9 mouse cellular contexts compared by ENCODE assay signal in the genomic region with DNA sequence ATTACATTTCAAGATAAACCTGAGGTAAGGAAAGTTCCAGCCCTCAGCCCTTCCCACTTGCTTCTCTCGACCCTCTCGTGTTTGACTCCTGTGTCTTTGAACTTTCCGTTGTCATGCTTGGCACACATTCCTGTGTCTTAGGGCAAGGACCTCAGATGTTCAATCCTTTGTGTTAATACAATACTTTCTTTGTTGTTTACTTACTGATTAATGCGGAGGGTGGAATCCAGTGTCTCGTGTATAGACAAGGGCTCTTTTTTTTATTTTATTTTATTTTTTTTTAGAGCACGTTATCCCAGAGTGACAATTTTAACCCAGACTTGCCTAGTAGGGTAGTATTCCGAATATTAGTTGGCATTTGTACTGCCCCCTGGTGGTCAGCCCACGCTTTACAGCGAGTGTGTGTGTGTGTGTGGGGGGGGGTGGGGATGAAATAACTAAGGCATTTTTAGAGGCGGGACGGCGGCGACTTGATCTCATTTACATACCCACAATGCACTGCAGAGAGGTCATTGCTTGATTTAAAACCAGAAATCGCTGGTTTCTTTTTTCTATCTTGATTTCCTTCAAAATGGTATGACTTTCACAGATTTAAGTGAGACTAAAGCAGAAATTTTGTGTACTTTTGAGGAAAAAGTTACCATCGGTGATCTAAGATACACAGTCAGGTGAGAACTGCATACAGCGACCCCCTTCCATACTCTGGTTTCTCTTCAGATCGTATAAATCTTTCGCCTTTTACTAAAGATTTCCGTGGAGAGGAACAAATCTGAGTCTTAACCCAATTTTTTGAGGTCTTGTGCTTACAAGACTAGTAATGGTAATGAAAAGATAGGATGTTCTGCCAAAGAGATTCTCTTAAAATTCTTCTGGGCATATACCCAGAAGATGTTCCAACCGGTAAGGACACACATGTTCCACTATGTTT. TPM values are rescaled to one million over a fixed set of nuclear protein-coding genes. Genes with fewer than 3 reads are reported as not detected.
DNase-seq lines count a peak whose midpoint lies in the region; ATAC-seq and TF ChIP-seq lines count a peak whose summit lies in the region.
"Had no signal": no experiment of that assay in that cellular context is flagged by ENCODE, and none has a peak within 500 bp of the region (broad histone marks: within the 10 kb centered on the region; RNA-seq: fewer than 3 reads in every experiment).

No protein-coding gene starts in this region.

- no peak overlapping the region for H3K9ac ChIP-seq in embryonic facial prominence, embryonic 15.5 days
- H3K9ac ChIP-seq: neural tube, embryonic 13.5 days had no signal

- WGBS in embryonic facial prominence, embryonic 15.5 days, result 4% methylated on average over 20 of the region's 20 CpGs

- H3K4me1 ChIP-seq in G1E (ENCODE audit: insufficient read depth, low read depth, low read length), result no peaks in the 10 kb centered on the region; the same call in 1 of the 2 replicates
- no peaks in the 10 kb centered on the region for H3K4me1 ChIP-seq in embryonic facial prominence, embryonic 15.5 days
- H3K4me1 ChIP-seq: neural tube, embryonic 13.5 days had no signal

- TF ChIP-seq CTCF in G1E (IDR thresholded peaks at IDR 0.05; ENCODE audit: low read depth, low read length), result peak; percentile 61

- H3K27ac ChIP-seq in embryonic facial prominence, embryonic 15.5 days (replicated peaks), result no peak overlapping the region
- H3K27ac ChIP-seq: neural tube, embryonic 13.5 days had no signal

- no peak overlapping the region for H3K4me3 ChIP-seq in G1E (ENCODE audit: low read depth, low read length)
- no peak overlapping the region for H3K4me3 ChIP-seq in embryonic facial prominence, embryonic 15.5 days (replicated peaks)
- H3K4me3 ChIP-seq: neural tube, embryonic 13.5 days had no signal

- peak overlapping the region; percentile 18 for H3K4me2 ChIP-seq in embryonic facial prominence, embryonic 15.5 days (replicated peaks)
- H3K4me2 ChIP-seq: neural tube, embryonic 13.5 days had no signal

- H3K9me3 ChIP-seq in G1E (replicated peaks), result no peaks in the 10 kb centered on the region
- H3K9me3 ChIP-seq in embryonic facial prominence, embryonic 15.5 days (replicated peaks), result no peaks in the 10 kb centered on the region
- H3K9me3 ChIP-seq: neural tube, embryonic 13.5 days had no signal

- peaks cover 25% of the 10 kb centered on the region for H3K27me3 ChIP-seq in G1E (ENCODE audit: insufficient read depth, low read length)
- no peaks in the 10 kb centered on the region for H3K27me3 ChIP-seq in embryonic facial prominence, embryonic 15.5 days
- H3K27me3 ChIP-seq: neural tube, embryonic 13.5 days had no signal

- intact Hi-C loops in heart, postnatal 10 days (cut with DNase I), result no loop called here

- peak; percentile 24 for DNase-seq in G1E (ENCODE audit: low spot score)
- peak; percentile 82 to 88 for DNase-seq in adrenal gland, postnatal 36 days
- peak; percentile 75 to 90 for DNase-seq in heart, postnatal 10 days
- peak; percentile 59 for DNase-seq in layer of hippocampus, adult 9-11 months
- DNase-seq in lung, postnatal 36 days, result peak; percentile 95
- DNase-seq in skeletal muscle tissue, adult 2 months (ENCODE audit: low read depth, low spot score), result peak; percentile 72
- peak; percentile 66 to 88 for DNase-seq in urinary bladder, postnatal 4 days (ENCODE audit: low spot score in 2 of 2)

- ATAC-seq in G1E (ENCODE audit: extremely low read depth, insufficient number of reproducible peaks, low FRiP score, poor library complexity, severe bottlenecking), result peak; percentile 40; the same call in 1 of the 2 replicates
- ATAC-seq in embryonic facial prominence, embryonic 15.5 days (ENCODE audit: insufficient number of reproducible peaks, low FRiP score, low TSS enrichment, low read depth), result no peak

- no peaks in the 10 kb centered on the region for H3K36me3 ChIP-seq in G1E (replicated peaks)
- no peaks in the 10 kb centered on the region for H3K36me3 ChIP-seq in embryonic facial prominence, embryonic 15.5 days
- H3K36me3 ChIP-seq: neural tube, embryonic 13.5 days had no signal

RNA-seq across cellular contexts. Expression of gene Kif2c, which starts 28.0 kb away (rescaled TPM):
- total RNA-seq in G1E (2014; fragmentation: Nextera tagmentation) (50.6 and 62.8 TPM in 2 replicates), G1E (2017) (50.6 and 52.0 TPM in 2 replicates)
- polyA plus RNA-seq in G1E (2012), result 7.1 and 8.6 TPM in 2 replicates
- total RNA-seq in adrenal gland, postnatal 36 days (2021), result 1 to 10 TPM; 2.1 to 2.3 TPM
- 45.8 and 47.5 TPM in 2 replicates for polyA plus RNA-seq in embryonic facial prominence, embryonic 15.5 days (2015; fragmentation: Nextera tagmentation; extraction: Ambion mirVana)
- total RNA-seq in heart, postnatal 10 days (2021), result 1 to 10 TPM; 5.2 to 8.0 TPM

RNA-seq across cellular contexts. Expression of gene Tmem53, which starts 41.3 kb away (rescaled TPM):
- total RNA-seq in G1E (2014; fragmentation: Nextera tagmentation) (0.90 TPM in 1 of 2 replicates, not detected in the other), G1E (2017) (0.16 TPM in 1 of 2 replicates, not detected in the other)
- polyA plus RNA-seq in G1E (2012), result 0.07 and 0.08 TPM in 2 replicates
- 10 to 100 TPM; 54.2 to 97.3 TPM for total RNA-seq in adrenal gland, postnatal 36 days (2021)
- 22.1 and 24.6 TPM in 2 replicates for polyA plus RNA-seq in embryonic facial prominence, embryonic 15.5 days (2015; fragmentation: Nextera tagmentation; extraction: Ambion mirVana)
- 10 to 100 TPM; 28.5 to 40.0 TPM for total RNA-seq in heart, postnatal 10 days (2021)

RNA-seq across cellular contexts. Expression of gene Armh1, which starts 41.5 kb away (rescaled TPM):
- not detected in 2 replicates for total RNA-seq in G1E (2014; fragmentation: Nextera tagmentation)
- total RNA-seq in G1E (2017), result not detected in 2 replicates
- polyA plus RNA-seq in G1E (2012), result not detected in 2 replicates
- total RNA-seq in adrenal gland, postnatal 36 days (2021), result 1 to 10 TPM; 2.8 to 3.5 TPM
- polyA plus RNA-seq in embryonic facial prominence, embryonic 15.5 days (2015; fragmentation: Nextera tagmentation; extraction: Ambion mirVana), result 3.2 and 5.7 TPM in 2 replicates
- under 1 TPM; 0.35 to 0.38 TPM for total RNA-seq in heart, postnatal 10 days (2021)

RNA-seq across cellular contexts. Expression of gene Rps8, which starts 54.4 kb away (rescaled TPM):
- total RNA-seq in G1E (2014; fragmentation: Nextera tagmentation), result 2,089 and 2,273 TPM in 2 replicates
- total RNA-seq in G1E (2017), result 1,736 TPM in 2 replicates
- 2,887 and 5,494 TPM in 2 replicates for polyA plus RNA-seq in G1E (2012)
- total RNA-seq in adrenal gland, postnatal 36 days (2021), result 1,000 to 10,000 TPM; 1,017 to 1,149 TPM
- 934 and 968 TPM in 2 replicates for polyA plus RNA-seq in embryonic facial prominence, embryonic 15.5 days (2015; fragmentation: Nextera tagmentation; extraction: Ambion mirVana)
- total RNA-seq in heart, postnatal 10 days (2021), result 100 to 1,000 TPM; 803 to 807 TPM

Comparison
In these comparisons a context has a peak if more than half of its experiments do, and no peak if none do; other contexts are left out.
1. DNase-seq: peak in every context shown above with its lines; median percentile 95 in lung, postnatal 36 days; 85 in adrenal gland, postnatal 36 days; 82 in heart, postnatal 10 days; 77 in urinary bladder, postnatal 4 days; 72 in skeletal muscle tissue, adult 2 months; 59 in layer of hippocampus, adult 9-11 months; 24 in G1E.
2. RNA of gene Kif2c, which starts 28.0 kb away (total RNA-seq): 50.6 to 62.8 TPM in G1E; 5.2 to 8.0 TPM in heart, postnatal 10 days and 2.1 to 2.3 TPM in adrenal gland, postnatal 36 days; every median in the first group is over 4 times any median in the second.
3. RNA of gene Tmem53, which starts 41.3 kb away (total RNA-seq): 54.2 to 97.3 TPM in adrenal gland, postnatal 36 days and 28.5 to 40.0 TPM in heart, postnatal 10 days; 0.16 to 0.90 TPM in G1E; every median in the first group is over 10 times any median in the second.